Mouse (Mus musculus) megakaryocyte, embryonic 14.5 days (primary cell): ENCODE results near the gene Wbp2.

Experiments
- FLI1 ChIP-seq: IDR thresholded peaks from 2 replicates; pipeline ENCODE4 v1.6.1; 2012; ENCODE audit warnings: low read length, inconsistent platforms, mixed read lengths
- GATA1 ChIP-seq: IDR thresholded peaks from 3 replicates; pipeline ENCODE4 v1.6.1; 2012; ENCODE audit warnings: mixed read lengths, low read length, inconsistent platforms, borderline replicate concordance

GRCm38 (mm10) chr11:116127156-116127980, 40.6 kb upstream of the Wbp2 start, which contains the start of gene Trim47:
- TF ChIP-seq FLI1 (no peak), GATA1 (no peak)
